In the genomic region with DNA sequence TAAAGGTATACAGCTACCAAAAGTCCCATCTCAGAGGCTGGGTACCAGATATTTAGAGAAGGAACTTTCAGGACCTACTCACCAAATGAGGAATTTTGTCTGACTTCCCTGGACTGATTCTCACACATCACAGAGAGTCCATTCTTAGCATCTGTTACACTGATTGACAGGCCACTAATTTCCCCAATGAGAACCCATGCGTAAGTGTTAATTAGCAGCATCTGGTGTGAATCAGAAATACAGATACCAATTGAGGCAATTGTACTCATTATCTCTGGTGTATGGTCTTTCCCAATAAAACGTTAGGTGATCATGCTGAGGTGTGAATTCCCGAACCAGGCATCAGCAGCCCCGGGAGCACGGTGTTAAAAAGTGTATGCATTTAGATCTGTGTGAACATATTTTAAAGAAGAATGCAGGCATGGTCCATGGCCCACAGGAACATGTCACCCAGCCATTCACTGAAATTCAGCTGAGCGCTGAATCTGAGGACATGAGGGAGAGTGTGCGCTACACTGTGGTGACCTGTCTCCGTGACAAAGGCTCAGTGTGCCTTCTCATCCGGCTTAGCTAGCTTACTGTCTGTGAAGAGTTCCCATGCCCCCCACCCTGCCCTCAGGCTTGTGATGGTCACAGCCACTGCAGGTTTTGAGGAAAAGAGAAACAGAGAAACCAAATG, we compare ENCODE assay signal across 21 mouse cellular contexts.
A peak's percentile ranks its signal among the peaks of the same experiment; 100 is the strongest.
DNase-seq lines count a peak whose midpoint lies in the region; ATAC-seq and TF ChIP-seq lines count a peak whose summit lies in the region.
"Had no signal": no experiment of that assay in that cellular context is flagged by ENCODE, and none has a peak within 500 bp of the region (broad histone marks: within the 10 kb centered on the region; RNA-seq: fewer than 3 reads in every experiment).

No protein-coding gene starts in this region.

- no peak overlapping the region for H3K4me3 ChIP-seq in neural tube, embryonic 12.5 days
- no peak overlapping the region for H3K4me3 ChIP-seq in hindbrain, embryonic 11.5 days (ENCODE audit: low read depth, low read length)
- no peak overlapping the region for H3K4me3 ChIP-seq in midbrain, embryonic 13.5 days (replicated peaks)
- H3K4me3 ChIP-seq in layer of hippocampus, adult 2 months, result no peak overlapping the region
- no peak overlapping the region for H3K4me3 ChIP-seq in kidney, adult 2 months (ENCODE audit: insufficient read depth, low read depth, low read length)
- H3K4me3 ChIP-seq: embryonic facial prominence, embryonic 10.5 days; heart, embryonic 13.5 days; limb, embryonic 13.5 days; liver, embryonic 15.5 days had no signal

- ATAC-seq in neural tube, embryonic 12.5 days (ENCODE audit: low FRiP score, low read depth), result 0 out of 2 replicates have a peak, but pooled peaks have one; percentile 31
- 0 out of 2 replicates have a peak, but pooled peaks have one; percentile 38 for ATAC-seq in hindbrain, embryonic 11.5 days (ENCODE audit: low FRiP score)
- peak; percentile 51 for ATAC-seq in midbrain, embryonic 13.5 days

- no peak overlapping the region for H3K9ac ChIP-seq in neural tube, embryonic 12.5 days
- H3K9ac ChIP-seq in hindbrain, embryonic 11.5 days (ENCODE audit: low read depth, low read length), result no peak overlapping the region
- H3K9ac ChIP-seq in midbrain, embryonic 13.5 days (replicated peaks), result no peak overlapping the region
- H3K9ac ChIP-seq: heart, embryonic 13.5 days; limb, embryonic 13.5 days; liver, embryonic 15.5 days had no signal

- H3K4me2 ChIP-seq in neural tube, embryonic 12.5 days (replicated peaks), result no peak overlapping the region
- H3K4me2 ChIP-seq in hindbrain, embryonic 11.5 days (replicated peaks; ENCODE audit: low read depth, low read length), result no peak overlapping the region
- H3K4me2 ChIP-seq in midbrain, embryonic 13.5 days (replicated peaks), result no peak overlapping the region
- H3K4me2 ChIP-seq: heart, embryonic 13.5 days; limb, embryonic 13.5 days; liver, embryonic 15.5 days had no signal

- no peak overlapping the region for H3K27ac ChIP-seq in neural tube, embryonic 12.5 days
- H3K27ac ChIP-seq in hindbrain, embryonic 11.5 days (ENCODE audit: low read depth, low read length), result no peak overlapping the region
- H3K27ac ChIP-seq in midbrain, embryonic 13.5 days, result peak overlapping the region; percentile 61
- no peak overlapping the region for H3K27ac ChIP-seq in layer of hippocampus, adult 2 months
- no peak overlapping the region for H3K27ac ChIP-seq in kidney, adult 2 months (ENCODE audit: insufficient read depth, low read depth, low read length)
- H3K27ac ChIP-seq: embryonic facial prominence, embryonic 10.5 days; heart, embryonic 13.5 days; limb, embryonic 13.5 days; liver, embryonic 15.5 days had no signal

- H3K27me3 ChIP-seq in neural tube, embryonic 12.5 days (replicated peaks), result no peaks in the 10 kb centered on the region
- no peaks in the 10 kb centered on the region for H3K27me3 ChIP-seq in hindbrain, embryonic 11.5 days (ENCODE audit: control insufficient read depth, insufficient read depth, low read length)
- no peaks in the 10 kb centered on the region for H3K27me3 ChIP-seq in midbrain, embryonic 13.5 days
- no peaks in the 10 kb centered on the region for H3K27me3 ChIP-seq in kidney, adult 2 months (replicated peaks; ENCODE audit: control insufficient read depth, insufficient read depth, low read length)
- H3K27me3 ChIP-seq: limb, embryonic 13.5 days; liver, embryonic 15.5 days had no signal

- H3K36me3 ChIP-seq in neural tube, embryonic 12.5 days, result no peaks in the 10 kb centered on the region
- H3K36me3 ChIP-seq in hindbrain, embryonic 11.5 days (ENCODE audit: control insufficient read depth, insufficient read depth, low read length), result no peaks in the 10 kb centered on the region
- H3K36me3 ChIP-seq in midbrain, embryonic 13.5 days, result no peaks in the 10 kb centered on the region
- no peaks in the 10 kb centered on the region for H3K36me3 ChIP-seq in kidney, adult 2 months (ENCODE audit: control insufficient read depth, insufficient read depth, low read length)
- H3K36me3 ChIP-seq: embryonic facial prominence, embryonic 10.5 days; heart, embryonic 13.5 days; limb, embryonic 13.5 days; liver, embryonic 15.5 days had no signal

- no peak for TF ChIP-seq CTCF in layer of hippocampus, adult 2 months (conservative IDR thresholded peaks at IDR 0.05)
- no peak for TF ChIP-seq CTCF in kidney, adult 2 months (conservative IDR thresholded peaks at IDR 0.05; ENCODE audit: insufficient read depth, insufficient read length, low read depth, low read length)

- WGBS in neural tube, embryonic 12.5 days, result 61% methylated on average over 9 of the region's 9 CpGs
- 58% methylated on average over 9 of the region's 9 CpGs for WGBS in hindbrain, embryonic 11.5 days
- WGBS in midbrain, embryonic 13.5 days, result 60% methylated on average over 9 of the region's 9 CpGs
- WGBS in kidney, adult 2 months, result 83% methylated on average over 9 of the region's 9 CpGs

- TF ChIP-seq POLR2A in kidney, adult 2 months (IDR thresholded peaks at IDR 0.05; ENCODE audit: low read depth, low read length), result no peak

- DNase-seq in neural tube, embryonic 10.5 days (ENCODE audit: extremely low spot score, low spot score), result no peak
- no peak for DNase-seq in hindbrain, embryonic 11.5 days (ENCODE audit: low spot score)
- DNase-seq in urinary bladder, adult 18-20 months (ENCODE audit: low spot score in 2 of 2), result no peak
- DNase-seq in layer of hippocampus, adult 2 months (ENCODE audit: low spot score in 2 of 2), result no peak
- DNase-seq in MN1 (ENCODE audit: low spot score), result no peak
- no peak for DNase-seq in kidney, adult 2 months
- DNase-seq: adrenal gland, adult 2 months; cerebellum, adult 11-12 months; cerebellum, postnatal 36 days; heart, postnatal 4 days; kidney, adult 11 months; kidney, postnatal 25 days; layer of hippocampus, adult 9-11 months; lung, postnatal 10 days; thymus, postnatal 36 days had no signal

- peaks cover 8% of the 10 kb centered on the region; the same call in 1 of the 2 replicates for H3K4me1 ChIP-seq in neural tube, embryonic 12.5 days
- no peaks in the 10 kb centered on the region for H3K4me1 ChIP-seq in hindbrain, embryonic 11.5 days (replicated peaks; ENCODE audit: control insufficient read depth, insufficient read depth, low read length)
- H3K4me1 ChIP-seq in midbrain, embryonic 13.5 days (replicated peaks), result peaks cover 28% of the 10 kb centered on the region
- H3K4me1 ChIP-seq in kidney, adult 2 months (ENCODE audit: control insufficient read depth, insufficient read depth, low read length), result 0 out of 2 replicates have a peak, but pooled peaks cover 2% of the 10 kb centered on the region
- H3K4me1 ChIP-seq: limb, embryonic 13.5 days had no signal

- H3K9me3 ChIP-seq in neural tube, embryonic 12.5 days, result no peaks in the 10 kb centered on the region
- H3K9me3 ChIP-seq in hindbrain, embryonic 11.5 days (ENCODE audit: control insufficient read depth, low read length), result no peaks in the 10 kb centered on the region
- H3K9me3 ChIP-seq in midbrain, embryonic 13.5 days, result no peaks in the 10 kb centered on the region
- H3K9me3 ChIP-seq: embryonic facial prominence, embryonic 10.5 days; heart, embryonic 13.5 days; limb, embryonic 13.5 days; liver, embryonic 15.5 days had no signal
